Mouse (Mus musculus) forebrain, embryonic 11.5 days (tissue): Measurements from ENCODE around the gene Cenph. TPM values are rescaled to one million over a fixed set of nuclear protein-coding genes. Genes with fewer than 3 reads are reported as not detected.
A peak's percentile ranks its signal among the peaks of the same experiment; 100 is the strongest.

Experiments used
- ATAC-seq: fragments of 200-750 bp; cut with Nextera tagmentation; replicated peaks from 2 replicates; pipeline ENCODE4 v1.8.0; 2017; ENCODE audit warnings: moderate TSS enrichment; ENCODE audit not compliant: low FRiP score
- DNase-seq: peaks from one replicate; pipeline ENCODE4 v3.0.0-alpha.2; 2017; ENCODE audit warnings: low spot score
- H3K27ac ChIP-seq: fragments of 300-500 bp; sonication (generic); 2 replicates; pipeline ENCODE4 v1.5.1; 2014; ENCODE audit warnings: low read depth, low read length
- H3K27me3 ChIP-seq: fragments of 300-500 bp; sonication (generic); 2 replicates; pipeline ENCODE4 v1.6.1; 2014; ENCODE audit warnings: mild to moderate bottlenecking, low read length, mixed read lengths; ENCODE audit not compliant: control insufficient read depth, insufficient read depth
- H3K36me3 ChIP-seq: fragments of 300-500 bp; sonication (generic); 2 replicates; pipeline ENCODE4 v1.6.1; 2014; ENCODE audit warnings: mild to moderate bottlenecking, low read length, moderate library complexity, mixed read lengths; ENCODE audit not compliant: control insufficient read depth, insufficient read depth
- H3K4me1 ChIP-seq: fragments of 300-500 bp; sonication (generic); replicated peaks from 2 replicates; pipeline ENCODE4 v1.6.1; 2014; ENCODE audit warnings: low read length, mixed read lengths; ENCODE audit not compliant: control insufficient read depth, insufficient read depth
- H3K4me2 ChIP-seq: fragments of 300-500 bp; sonication (generic); 2 replicates; pipeline ENCODE4 v1.6.1; 2014; ENCODE audit warnings: low read depth, mild to moderate bottlenecking, low read length, moderate library complexity, mixed read lengths; ENCODE audit not compliant: severe bottlenecking
- H3K4me3 ChIP-seq: fragments of 300-500 bp; sonication (generic); 2 replicates; pipeline ENCODE4 v1.5.1; 2014; ENCODE audit warnings: low read depth, low read length
- H3K9ac ChIP-seq: fragments of 300-500 bp; sonication (generic); 2 replicates; pipeline ENCODE4 v1.6.1; 2014; ENCODE audit warnings: low read length
- H3K9me3 ChIP-seq: fragments of 300-500 bp; sonication (generic); 2 replicates; pipeline ENCODE4 v1.6.1; 2016; ENCODE audit warnings: low read length, mixed read lengths; ENCODE audit not compliant: control insufficient read depth
- WGBS: fragments of 180-500 bp; shearing (Covaris S2); extraction: QIAGEN DNeasy Blood & Tissue Kit; methylation state at CpG from one replicate; pipeline ENCODE4 v1.1.7; 2014; 5-methylcytosine and 5-hydroxymethylcytosine counted together
- polyA plus RNA-seq: library from polyadenylated mRNA; unstranded; fragments of >200 nt; fragmentation: Nextera tagmentation; extraction: Ambion mirVana; gene quantifications from 2 replicates; pipeline ENCODE4 v1.2.1, GENCODE M21; 2014

Gene Cenph
- 61.5 and 65.1 TPM in 2 replicates for polyA plus RNA-seq

- ATAC-seq = peak; percentile 93
- H3K4me3 ChIP-seq = peak within 1 kb of the TSS; percentile 80
- H3K9ac ChIP-seq = peak within 1 kb of the TSS; percentile 72
- DNase-seq = peak; percentile 90
- no peaks in the 10 kb centered on the region for H3K27me3 ChIP-seq
- peaks cover 5% of the 10 kb centered on the region for H3K36me3 ChIP-seq
- 0 out of 2 replicates have a peak within 1 kb of the TSS, but pooled peaks have one; percentile 3 for H3K27ac ChIP-seq
- H3K4me1 ChIP-seq = 0 out of 2 replicates have a peak, but pooled peaks cover 2% of the 10 kb centered on the region
- no peaks in the 10 kb centered on the region for H3K9me3 ChIP-seq
- WGBS = under 1% methylated on average over 46 of the region's 46 CpGs
- peak within 1 kb of the TSS; percentile 75 for H3K4me2 ChIP-seq
Observed at GRCm38 (mm10) chr13:100775252-100776055, at the start of gene Cenph. Gene Cenph, minus strand, starts transcription at chr13:100775899.

- no peak for ATAC-seq
- no peak for DNase-seq
- WGBS = 96% methylated on average over 3 of the region's 3 CpGs
- Histone ChIP-seq H3K4me3 (no peak overlapping the region), H3K4me2 (no peak overlapping the region), H3K9me3 (no peaks in the 10 kb centered on the region), H3K36me3 (no peaks in the 10 kb centered on the region; the same call in 1 of the 2 replicates), H3K4me1 (no peaks in the 10 kb centered on the region), H3K27ac (no peak overlapping the region), H3K9ac (no peak overlapping the region), H3K27me3 (no peaks in the 10 kb centered on the region)
Observed at GRCm38 (mm10) chr13:100824916-100825315, 49.2 kb upstream of the Cenph start.

- Histone ChIP-seq H3K9ac (no peak overlapping the region), H3K4me2 (no peak overlapping the region), H3K27me3 (no peaks in the 10 kb centered on the region), H3K9me3 (no peaks in the 10 kb centered on the region), H3K4me3 (no peak overlapping the region), H3K4me1 (no peaks in the 10 kb centered on the region), H3K36me3 (no peaks in the 10 kb centered on the region; the same call in 1 of the 2 replicates), H3K27ac (no peak overlapping the region)
- 93% methylated on average over 6 of the region's 6 CpGs for WGBS
- DNase-seq (no peak), ATAC-seq (no peak)
Observed at GRCm38 (mm10) chr13:100824306-100824705, 48.6 kb upstream of the Cenph start.

- no peak for DNase-seq
- H3K9ac ChIP-seq = no peak overlapping the region
- no peaks in the 10 kb centered on the region; the same call in 1 of the 2 replicates for H3K36me3 ChIP-seq
- no peaks in the 10 kb centered on the region for H3K9me3 ChIP-seq
- ATAC-seq = no peak
- no peak overlapping the region for H3K4me3 ChIP-seq
- H3K4me2 ChIP-seq = no peak overlapping the region
- no peaks in the 10 kb centered on the region for H3K27me3 ChIP-seq
- WGBS = 97% methylated on average over 3 of the region's 3 CpGs
- H3K27ac ChIP-seq = no peak overlapping the region
- H3K4me1 ChIP-seq = no peaks in the 10 kb centered on the region
Observed at GRCm38 (mm10) chr13:100823863-100824262, 48.2 kb upstream of the Cenph start.

- no peak for ATAC-seq
- H3K27me3 ChIP-seq = no peaks in the 10 kb centered on the region
- H3K9ac ChIP-seq = no peak overlapping the region
- no peak overlapping the region for H3K4me3 ChIP-seq
- no peaks in the 10 kb centered on the region for H3K9me3 ChIP-seq
- WGBS = 96% methylated on average over 6 of the region's 6 CpGs
- DNase-seq = no peak
- H3K36me3 ChIP-seq = no peaks in the 10 kb centered on the region; the same call in 1 of the 2 replicates
- no peak overlapping the region for H3K4me2 ChIP-seq
- no peak overlapping the region for H3K27ac ChIP-seq
- no peaks in the 10 kb centered on the region for H3K4me1 ChIP-seq
Observed at GRCm38 (mm10) chr13:100814451-100814850, 38.8 kb upstream of the Cenph start.

- H3K9ac ChIP-seq = no peak overlapping the region
- H3K4me2 ChIP-seq = no peak overlapping the region
- peaks cover 16% of the 10 kb centered on the region for H3K36me3 ChIP-seq
- ATAC-seq (no peak), DNase-seq (no peak)
- WGBS = 98% methylated on average over 3 of the region's 3 CpGs
- no peak overlapping the region for H3K4me3 ChIP-seq
- no peaks in the 10 kb centered on the region for H3K4me1 ChIP-seq
- no peaks in the 10 kb centered on the region for H3K27me3 ChIP-seq
- no peak overlapping the region for H3K27ac ChIP-seq
- H3K9me3 ChIP-seq = no peaks in the 10 kb centered on the region
Observed at GRCm38 (mm10) chr13:100805776-100806175, 30.1 kb upstream of the Cenph start.

- no peak for DNase-seq
Observed at GRCm38 (mm10) chr13:100797171-100797570, 21.5 kb upstream of the Cenph start.

GRCm38 (mm10) chr13:100789083-100789482, 13.4 kb upstream of the Cenph start:
- Histone ChIP-seq H3K27ac (no peak overlapping the region), H3K9ac (no peak overlapping the region), H3K9me3 (no peaks in the 10 kb centered on the region), H3K4me1 (peaks cover 11% of the 10 kb centered on the region; the same call in 1 of the 2 replicates), H3K27me3 (no peaks in the 10 kb centered on the region), H3K4me2 (no peak overlapping the region), H3K4me3 (no peak overlapping the region), H3K36me3 (no peaks in the 10 kb centered on the region)
- DNase-seq (no peak), ATAC-seq (no peak)
- 84% methylated on average over 3 of the region's 3 CpGs for WGBS

More at GRCm38 (mm10) chr13:100797171-100797570, 21.5 kb upstream of the Cenph start:
- no peak for ATAC-seq
- H3K4me1 ChIP-seq = no peaks in the 10 kb centered on the region
- H3K9me3 ChIP-seq = no peaks in the 10 kb centered on the region
- H3K4me2 ChIP-seq = no peak overlapping the region
- H3K4me3 ChIP-seq = no peak overlapping the region
- H3K36me3 ChIP-seq = no peaks in the 10 kb centered on the region
- 89% methylated on average over 6 of the region's 6 CpGs for WGBS
- no peak overlapping the region for H3K9ac ChIP-seq
- no peaks in the 10 kb centered on the region for H3K27me3 ChIP-seq
- H3K27ac ChIP-seq = no peak overlapping the region
